Mouse (Mus musculus) testis, postnatal 10 days (tissue): ENCODE data around the gene Bcl2l1.

Experiments used
- DNase-seq: peaks from one replicate; pipeline ENCODE4 v3.0.0; 2021; ENCODE audit warnings: low spot score

The Bcl2l1 gene

DNA sequence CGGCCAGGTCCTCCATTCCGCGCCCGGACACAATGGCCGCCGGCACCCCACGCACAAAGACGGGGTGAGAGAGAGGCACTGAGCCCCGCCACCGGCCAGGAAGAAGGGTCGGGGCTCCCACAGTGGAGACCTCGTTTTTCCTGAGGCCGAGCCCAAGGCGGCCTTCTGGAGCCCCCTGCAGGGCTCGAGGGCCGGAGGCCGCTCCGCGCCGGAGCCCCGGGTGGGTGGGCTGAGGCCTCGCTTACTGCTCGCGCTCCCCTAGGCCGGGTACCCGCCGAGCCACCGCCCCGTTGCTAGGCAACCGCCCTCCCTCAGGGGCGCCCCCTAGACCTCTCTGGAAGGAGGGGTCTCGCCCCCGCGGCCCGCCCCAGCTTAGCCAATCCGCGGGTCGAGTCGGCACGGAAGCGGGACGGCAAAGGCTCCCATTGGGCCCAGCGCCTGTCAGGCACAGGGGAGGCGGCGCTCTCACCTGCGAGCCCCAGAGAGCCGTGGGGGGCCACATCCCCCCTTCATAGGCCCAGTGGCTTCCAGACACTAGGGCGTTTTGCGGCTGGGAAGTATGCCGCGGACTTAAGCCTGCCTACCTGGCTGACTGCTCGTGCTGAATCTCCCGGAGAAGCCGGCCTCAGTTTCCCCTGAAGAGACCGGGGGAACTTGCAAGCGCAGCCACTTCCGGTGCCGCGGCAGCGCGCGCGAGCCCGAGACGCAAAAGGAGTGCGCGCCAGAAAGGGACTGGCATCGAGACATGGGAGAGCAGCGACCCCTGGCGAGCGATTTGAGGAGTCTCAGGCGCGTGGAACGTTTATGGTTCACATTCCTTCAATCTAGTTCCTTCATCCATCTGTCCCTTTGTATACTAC lies at the start of gene Bcl2l1:
Bcl2l1 (minus strand) TSS at position 710 of the 860 bp plus-strand sequence.
- DNase-seq = peak; percentile 99

DNA sequence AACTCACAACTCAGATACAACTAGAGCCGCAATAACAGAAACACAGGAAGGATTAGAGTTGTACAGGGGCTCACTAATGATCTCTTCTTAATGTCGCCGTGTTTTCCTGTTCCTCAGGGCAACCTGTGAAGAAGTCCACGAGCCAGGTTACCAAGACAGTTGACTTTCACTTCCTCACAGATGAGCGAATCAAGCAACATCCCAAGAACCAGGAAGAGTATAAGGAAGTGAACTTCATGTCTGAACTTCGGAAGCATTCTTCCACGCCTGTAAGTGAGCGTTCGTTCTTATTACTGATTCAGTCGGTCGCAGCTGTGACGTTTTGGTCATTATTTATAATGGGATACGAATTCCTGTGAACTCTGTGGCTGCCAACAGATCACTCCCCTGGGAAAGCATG lies 49.4 kb upstream of the Bcl2l1 start:
- no peak for DNase-seq

DNA sequence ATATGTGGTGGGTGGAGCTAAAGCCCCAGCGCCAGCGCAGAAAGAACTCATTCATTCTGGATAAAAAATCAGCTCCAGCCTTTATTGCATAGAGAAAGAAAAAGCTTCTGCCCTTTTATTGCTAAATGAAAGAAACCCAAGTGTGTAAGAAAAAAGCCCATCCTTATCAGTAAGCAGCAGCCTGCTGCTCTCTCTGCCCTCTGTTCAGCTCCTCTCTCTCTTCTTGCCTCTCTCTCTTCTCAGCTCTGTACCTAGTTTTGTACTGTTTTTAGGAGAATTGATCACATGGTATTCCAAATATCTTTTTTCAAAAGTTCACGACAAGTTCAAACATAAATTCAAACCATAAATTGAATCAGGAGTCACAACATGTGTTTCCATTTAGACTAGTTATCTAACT lies 46.7 kb upstream of the Bcl2l1 start:
- DNase-seq = no peak

DNA sequence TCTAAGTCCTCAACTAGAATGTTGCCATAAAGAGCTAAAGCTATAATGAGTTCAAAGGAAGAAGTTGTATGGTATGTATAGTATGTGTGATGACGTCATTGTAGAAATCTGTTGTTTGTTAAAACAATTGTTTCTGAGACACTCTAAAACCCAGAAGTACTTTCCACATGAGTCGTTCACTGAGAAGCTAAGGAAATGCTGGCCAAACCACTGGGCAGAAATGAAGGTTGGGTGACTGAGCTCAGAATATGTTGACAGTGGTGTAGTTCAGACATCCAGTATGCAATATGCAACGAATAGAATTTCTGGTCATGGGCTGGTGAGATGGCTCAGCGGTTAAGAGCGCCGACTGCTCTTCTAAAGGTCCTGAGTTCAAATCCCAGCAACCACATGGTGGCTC lies 31.8 kb upstream of the Bcl2l1 start:
- DNase-seq = no peak

DNA sequence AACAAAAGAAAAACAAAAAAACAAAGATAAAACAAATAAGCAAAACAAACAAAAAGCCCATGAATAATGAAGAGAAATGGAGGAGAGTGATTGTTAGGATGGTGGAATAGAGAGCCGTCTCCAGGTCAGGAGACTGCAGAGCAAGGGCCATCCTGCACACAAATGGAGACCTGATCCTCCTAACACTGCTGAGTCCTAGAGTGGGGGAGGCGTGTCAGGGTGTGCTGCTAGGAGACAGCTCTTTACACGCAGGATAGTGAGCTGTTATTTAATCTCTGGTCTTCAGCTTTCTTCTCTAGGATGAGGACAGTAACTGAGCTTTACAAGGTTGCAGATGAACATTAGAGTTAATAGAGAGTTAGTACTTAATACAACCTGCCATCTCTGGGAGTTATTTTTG lies 31.1 kb upstream of the Bcl2l1 start:
- no peak for DNase-seq

DNA sequence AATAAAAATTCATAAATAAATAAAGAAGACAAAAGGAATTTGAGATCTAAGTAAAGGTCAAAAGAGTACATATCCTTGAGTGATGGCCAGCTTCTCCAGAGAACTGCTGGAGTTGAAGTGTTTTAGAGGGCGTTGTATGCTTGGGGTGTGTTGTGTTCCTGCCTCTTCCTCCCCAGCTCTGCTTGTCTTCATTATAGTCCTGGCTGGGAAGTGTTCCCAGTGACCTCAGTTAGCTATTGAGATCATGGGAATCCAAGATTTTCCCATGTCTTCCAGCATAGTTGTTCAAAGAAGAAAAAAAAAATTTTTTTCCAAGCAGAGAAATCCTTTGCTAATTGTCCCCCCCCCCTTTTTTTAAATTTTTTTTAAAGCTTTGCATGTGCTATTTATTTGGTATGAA lies 30.4 kb upstream of the Bcl2l1 start:
- no peak for DNase-seq

DNA sequence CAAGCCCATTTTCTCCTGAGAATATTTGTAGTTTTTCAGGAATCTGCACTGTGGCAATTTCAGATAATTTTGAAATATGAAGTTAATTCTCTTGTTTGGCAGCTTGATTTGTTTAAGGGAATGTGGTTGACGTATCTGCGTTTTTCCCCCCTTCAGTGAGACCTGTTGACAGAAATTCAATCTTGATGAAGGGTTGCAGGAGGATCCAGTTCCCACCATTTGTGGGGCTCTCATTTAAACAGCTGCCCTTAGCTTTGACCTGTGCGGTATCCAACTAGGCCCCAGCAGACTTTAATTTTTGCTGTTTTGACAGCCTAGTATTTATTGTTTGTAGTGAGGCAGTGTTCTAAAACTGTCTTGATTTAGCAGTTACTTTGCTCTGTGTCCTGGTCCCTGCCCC lies 28.0 kb upstream of the Bcl2l1 start:
- no peak for DNase-seq

DNA sequence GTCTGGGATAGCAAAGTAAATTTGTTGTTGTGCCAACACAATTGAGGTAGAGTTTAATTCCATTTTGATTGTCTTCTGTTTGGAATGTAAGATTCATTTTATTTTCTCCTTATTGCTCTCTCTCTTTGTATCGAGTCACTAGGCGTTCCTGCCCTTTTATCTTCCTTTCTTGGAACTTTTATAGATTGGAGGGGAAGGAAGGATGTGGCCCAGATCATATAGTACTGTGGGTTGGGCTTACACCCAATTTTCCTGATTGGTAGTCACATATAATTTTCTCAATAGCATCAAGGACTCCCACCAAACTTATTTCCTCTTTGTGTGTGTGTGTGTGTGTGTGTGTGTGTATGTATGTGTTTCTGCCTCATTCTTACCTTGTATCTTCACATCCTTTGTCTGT lies 16.9 kb upstream of the Bcl2l1 start:
- no peak for DNase-seq

DNA sequence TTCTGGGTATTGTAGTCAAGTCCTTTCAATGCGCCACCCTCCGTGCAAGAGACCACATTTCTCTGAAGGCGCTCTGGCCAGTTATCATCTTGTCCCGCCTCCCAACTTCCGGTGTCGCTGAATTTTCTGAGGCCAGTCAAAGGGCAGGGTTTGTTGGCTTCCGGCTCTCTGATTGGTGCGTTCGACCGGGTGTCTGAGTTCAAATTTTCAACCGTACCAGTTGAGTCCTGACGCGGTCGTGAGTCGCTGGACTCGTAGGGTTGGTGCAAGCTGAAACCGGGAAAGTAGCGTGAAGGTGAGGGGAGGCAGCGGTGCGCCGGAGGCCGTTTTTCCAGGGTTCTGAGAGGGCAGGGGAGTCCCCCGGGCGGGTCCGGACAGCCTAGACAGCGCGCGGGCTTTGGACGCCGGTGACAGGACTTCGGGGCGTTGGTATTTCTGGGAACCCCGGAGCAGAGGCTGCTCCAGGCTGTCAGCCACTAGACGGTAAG lies 16.3 kb upstream of the Bcl2l1 start, which contains the start of gene Tpx2:
Tpx2 (plus strand) TSS at position 150 of the 488 bp plus-strand sequence.
- DNase-seq = peak; percentile 97

DNA sequence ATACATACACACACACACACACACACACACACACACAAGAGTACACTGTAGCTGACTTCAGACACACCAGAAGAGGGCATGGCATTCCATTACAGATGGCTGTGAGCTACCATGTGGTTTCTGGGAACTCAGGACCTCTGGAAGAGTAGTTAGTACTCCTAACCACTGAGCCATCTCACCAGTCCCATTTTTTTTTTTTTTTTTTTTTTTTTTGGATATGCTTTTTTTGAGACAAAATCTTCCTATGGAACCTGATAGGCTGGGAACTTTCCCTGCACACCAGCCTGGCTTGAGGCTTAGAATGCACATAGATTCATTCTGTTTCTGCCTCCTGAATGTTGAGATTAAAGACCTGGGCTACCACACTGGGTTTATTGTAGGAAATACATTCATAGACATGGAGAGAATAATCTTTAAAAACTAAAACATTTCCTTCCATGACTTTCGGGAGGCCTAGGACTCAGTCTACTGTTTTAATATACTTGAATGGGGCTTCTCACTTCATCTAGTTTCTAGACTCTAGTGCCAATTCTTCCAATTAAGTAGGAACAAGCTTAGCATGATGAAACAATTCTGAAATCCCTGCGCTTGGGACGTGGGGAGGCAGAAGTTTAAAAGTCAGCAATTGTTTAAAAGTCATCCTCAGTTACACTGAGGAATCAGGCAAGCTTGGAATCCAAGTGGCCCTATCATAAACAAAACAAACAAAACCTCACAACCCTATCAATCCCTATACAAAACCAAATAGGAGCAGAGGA lies 15.7 kb upstream of the Bcl2l1 start:
- DNase-seq = no peak

DNA sequence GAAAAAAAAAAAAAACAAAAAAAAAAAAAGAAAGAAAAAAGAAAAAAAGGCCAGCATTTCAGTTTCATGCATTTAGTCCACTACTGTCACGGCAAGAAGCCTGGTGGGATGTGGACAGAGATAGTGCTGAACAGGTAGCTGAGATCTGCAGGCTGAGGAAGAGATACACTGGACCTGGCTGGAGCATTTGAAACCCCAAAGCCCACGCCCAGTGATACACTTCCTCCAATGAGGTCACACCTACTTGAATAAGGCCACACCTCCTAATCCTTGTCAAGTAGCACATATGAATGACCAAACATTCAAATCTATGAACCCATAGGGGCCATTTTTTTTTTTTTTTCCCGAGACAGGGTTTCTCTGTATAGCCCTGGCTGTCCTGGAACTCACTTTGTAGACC lies 11.2 kb upstream of the Bcl2l1 start:
- DNase-seq = no peak

DNA sequence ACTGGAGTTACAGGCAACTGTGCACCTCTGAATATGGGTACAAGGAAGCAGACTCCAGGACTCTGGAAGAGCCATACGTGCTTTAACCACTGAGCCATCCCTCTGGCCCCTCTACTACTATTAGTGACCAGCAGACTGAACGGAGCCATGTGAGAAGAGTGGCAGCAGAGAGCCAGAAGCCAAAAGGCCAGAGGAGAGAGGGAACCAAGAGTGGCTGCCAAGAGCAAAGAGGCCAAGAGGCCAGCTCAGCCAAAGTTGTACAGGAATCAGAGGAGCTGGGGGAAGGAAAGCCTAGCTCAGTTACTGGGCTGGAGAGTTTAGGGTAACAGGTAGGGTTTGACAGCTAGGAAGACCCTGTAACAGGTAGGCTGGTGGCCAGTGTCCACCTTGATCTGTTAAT lies 7.7 kb upstream of the Bcl2l1 start:
- no peak for DNase-seq

DNA sequence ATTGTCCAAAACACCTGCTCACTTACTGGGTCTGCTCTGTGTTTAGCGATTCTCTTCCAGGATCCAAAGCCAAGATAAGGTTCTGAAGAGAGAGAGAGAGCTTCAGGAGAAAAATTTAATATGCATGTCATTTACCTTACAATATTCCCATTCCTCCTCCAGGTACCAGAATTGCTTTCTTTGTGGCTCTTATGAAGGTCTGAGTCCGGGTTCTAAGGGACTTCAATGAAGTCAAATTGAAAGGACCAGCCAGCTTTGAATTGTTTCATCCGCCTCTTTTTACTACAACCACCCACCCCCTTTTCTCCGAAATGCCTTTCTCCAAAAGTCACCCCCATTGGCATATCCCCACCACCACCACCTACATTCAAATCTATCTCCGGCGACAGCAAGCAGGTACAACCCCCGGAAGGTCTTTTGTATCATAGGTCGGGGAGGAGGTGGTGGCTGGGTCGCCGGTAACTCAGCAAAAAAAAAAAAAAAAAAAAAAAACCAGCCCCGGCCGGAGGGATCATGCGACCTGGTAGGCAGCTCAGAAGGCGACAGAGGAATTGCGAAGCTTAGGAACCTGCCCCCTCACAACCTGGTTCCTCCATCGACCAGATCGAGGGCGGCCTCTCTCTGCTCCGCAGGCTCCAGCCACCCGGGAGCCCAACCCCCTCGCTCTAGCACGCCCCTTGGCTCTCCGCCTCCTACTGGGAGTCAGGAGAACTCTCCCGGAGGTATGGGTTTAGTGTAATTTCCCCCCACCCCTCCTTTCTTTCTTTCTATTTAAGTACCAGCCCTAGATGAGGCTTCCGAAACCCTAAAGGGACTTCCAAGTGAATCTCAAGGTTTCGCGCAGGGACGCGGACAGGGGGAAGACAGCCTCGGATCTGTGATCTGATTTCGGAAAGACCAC lies 1.3 kb downstream of the Bcl2l1 start:
- peak; percentile 95 for DNase-seq

DNA sequence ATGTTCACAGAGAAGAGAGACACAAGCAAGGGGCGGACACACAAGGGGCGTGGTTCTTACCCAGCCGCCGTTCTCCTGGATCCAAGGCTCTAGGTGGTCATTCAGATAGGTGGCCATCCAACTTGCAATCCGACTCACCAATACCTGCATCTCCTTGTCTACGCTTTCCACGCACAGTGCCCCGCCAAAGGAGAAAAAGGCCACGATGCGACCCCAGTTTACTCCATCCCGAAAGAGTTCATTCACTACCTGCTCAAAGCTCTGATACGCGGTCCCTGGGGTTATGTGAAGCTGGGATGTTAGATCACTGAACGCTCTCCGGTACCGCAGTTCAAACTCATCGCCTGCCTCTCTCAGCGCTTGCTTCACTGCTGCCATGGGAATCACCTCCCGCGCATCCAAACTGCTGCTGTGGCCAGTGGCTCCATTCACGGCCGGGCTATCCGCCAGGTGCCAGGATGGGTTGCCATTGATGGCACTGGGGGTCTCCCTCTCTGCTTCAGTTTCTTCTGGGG lies 2.1 kb downstream of the Bcl2l1 start:
- peak; percentile 62 for DNase-seq

DNA sequence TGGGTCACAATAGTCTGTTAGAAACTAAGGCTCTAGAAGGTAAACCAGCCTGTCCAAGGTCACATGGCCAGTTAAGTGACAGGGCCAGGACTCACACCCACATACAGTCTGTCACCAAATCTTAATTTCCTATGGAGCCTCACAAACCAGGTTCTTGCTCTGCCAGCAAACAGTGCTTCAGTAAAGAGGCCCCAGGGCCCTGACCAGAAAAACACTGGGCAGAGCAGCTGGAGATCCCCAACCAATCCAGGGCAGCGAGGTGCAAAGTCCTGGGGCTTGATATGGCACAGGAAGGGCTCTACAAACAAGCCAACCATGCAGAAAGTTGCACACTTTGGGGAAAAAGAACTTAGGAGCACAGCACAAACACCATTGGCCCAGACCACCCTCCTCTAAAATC lies 3.0 kb downstream of the Bcl2l1 start:
- DNase-seq = no peak

DNA sequence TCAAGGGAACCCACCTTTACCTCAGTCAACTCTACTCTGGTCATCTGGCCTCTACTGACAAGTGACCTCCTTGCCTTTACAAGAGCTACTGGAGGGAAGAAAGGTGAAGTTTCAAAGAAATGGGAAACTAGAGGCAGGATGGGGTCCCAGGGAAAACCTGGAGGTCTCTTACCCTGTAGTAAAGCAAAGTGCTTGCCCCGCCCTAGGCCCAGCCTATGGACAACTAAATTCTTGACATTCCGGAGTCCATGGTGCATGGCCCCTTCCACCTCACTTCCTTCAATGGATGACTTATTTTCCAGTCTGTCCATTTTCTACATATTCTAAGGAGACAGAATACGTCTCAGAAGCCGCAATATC lies 3.5 kb downstream of the Bcl2l1 start:
- DNase-seq = no peak

DNA sequence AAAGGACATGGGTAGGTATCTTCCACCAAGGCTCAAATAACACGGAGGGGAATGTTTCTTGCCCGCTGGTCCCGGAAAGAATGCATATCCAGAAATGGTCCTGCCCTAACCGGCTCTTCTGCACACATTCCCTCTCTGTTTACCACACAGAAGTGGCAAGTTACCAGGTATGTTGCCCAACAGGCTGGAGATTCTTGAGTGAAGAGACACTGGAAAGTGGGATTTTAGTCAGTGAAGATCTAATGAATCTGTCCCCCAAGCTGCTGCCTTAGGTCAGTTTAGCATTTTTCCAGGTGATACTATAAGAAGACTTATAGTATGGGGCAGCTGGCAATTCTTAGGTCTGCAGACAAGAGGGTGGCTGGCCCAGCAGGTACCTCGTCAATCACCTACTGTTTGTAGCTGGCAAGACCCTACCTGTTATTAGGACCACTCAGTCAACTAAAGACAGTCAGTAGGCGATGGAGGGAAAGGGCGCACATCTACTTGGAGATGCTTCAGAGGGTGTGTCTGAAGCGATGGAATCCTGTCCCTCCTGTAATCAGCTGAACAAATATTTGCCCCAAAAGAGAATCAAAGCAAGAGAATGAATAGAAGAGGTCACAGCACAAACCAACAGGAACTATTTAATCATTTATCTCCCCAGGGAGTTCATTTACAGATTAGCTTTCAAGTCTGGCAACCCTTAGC lies 4.1 kb downstream of the Bcl2l1 start:
- DNase-seq = no peak

DNA sequence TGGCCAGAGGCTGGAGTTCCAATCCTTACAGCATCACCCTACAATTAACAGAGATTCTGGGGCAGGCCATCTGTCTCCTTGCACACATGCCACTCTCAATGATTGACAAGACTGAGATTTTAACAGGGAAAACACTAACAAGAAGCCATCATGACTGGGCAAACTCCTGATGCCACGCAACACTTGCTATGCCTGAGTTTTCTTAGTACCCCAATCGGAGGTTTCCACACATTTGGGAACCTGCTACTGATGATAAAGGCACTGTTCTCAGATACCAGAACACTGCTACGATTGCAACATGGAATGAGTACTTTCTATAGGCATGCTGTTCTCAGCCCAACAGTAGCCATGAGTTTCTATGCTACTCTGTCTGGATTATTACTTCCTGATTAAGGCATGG lies 5.0 kb downstream of the Bcl2l1 start:
- DNase-seq = no peak

DNA sequence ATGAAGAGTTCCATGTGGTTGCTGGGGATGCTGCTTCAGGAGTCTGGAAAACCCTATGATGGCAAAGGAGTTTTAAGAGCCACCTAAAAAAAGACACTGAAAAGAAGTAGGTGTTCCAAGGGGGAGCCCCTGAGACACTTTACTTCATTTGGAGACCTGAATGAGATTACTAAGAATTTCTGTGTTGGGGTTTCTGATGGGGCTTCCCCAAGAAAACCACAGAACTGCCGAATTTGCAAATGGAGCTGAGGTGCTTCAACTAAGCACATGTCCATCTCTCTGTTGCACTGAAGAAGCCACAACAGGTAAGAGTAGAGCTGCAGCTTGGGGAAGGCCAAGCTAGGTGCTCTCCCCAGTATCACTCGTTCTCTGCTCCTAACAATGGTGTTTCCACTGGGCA lies 5.8 kb downstream of the Bcl2l1 start:
- DNase-seq = no peak

DNA sequence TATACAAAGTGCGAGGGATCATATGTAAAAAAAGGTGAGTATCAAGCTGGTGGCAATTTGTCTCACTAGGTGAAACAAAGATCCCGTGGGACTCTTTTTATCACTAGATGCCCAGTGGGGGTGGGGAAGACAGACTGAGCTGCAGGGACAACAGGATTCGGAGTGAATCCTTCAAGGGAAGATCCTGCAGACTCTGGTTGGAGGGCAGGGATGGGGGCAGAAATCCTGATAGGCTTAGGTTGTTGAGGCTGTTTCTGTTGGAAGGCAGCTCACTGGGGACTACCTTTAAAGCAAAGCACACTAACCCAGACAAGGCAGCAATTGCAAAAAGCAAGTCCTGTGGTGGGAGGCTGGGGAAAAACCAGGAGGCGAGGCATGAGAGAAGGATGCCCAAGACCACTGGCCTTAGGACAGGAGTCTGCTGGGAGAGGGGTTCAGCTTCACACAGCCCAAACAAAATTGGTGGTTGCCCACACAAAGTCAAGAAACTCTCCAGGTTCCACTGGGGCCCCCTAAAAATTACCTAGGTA lies 6.3 kb downstream of the Bcl2l1 start:
- DNase-seq = no peak
